Mouse (Mus musculus): ENCODE results near the gene Olfr638. TPM values are rescaled to one million over a fixed set of nuclear protein-coding genes. Genes with fewer than 3 reads are reported as not detected.

The Olfr638 gene
- not detected for polyA plus RNA-seq (2014; fragmentation: Illumina TruSeq; extraction: RNeasy Lipid Tissue Mini Kit (QIAGEN cat#74804); ENCODE audit: low read depth, low replicate concordance)

DNA sequence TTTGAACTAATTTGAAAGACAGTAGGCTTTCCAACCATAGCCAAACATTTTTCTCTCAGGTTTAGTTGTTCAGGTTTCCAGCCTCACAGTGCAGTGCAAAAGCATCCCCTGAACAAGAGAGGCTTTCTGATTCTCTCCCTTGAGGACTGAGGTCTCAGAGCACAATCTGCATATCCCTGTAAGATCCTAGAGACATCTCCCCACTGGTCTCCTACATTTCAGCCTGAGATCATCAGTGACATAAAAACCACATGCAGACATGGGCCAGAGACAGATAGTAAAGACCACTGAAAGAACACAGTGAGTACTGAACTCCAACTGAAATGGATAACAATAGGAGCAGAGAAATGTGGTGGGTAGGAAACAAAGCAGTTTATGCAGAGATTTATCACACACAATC lies at the start of gene Olfr638:
Gene Olfr638 (plus strand): TSS at position 301 of the 400 bp plus-strand sequence.

DNA sequence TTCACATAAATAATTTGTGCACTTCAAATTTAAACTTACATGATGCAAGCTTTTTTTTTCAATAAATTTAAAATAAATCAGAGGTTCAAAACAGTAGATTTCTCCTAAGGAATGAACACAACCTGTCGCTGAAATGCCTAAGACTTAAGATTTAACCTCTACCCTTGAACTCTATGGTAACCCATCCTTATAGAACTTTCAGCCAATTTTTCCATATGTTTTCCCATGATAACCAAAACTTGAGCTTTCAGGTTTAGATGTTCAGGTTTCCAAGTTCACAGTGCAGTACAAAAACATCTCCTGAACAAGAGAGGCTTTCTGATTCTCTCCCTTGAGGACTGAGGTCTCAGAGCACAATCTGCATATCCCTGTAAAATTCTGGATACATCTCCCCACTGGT lies 27.7 kb upstream of the Olfr638 start, which contains the start of gene Olfr635:
Gene Olfr635 (plus strand): TSS at position 301 of the 400 bp plus-strand sequence.

DNA sequence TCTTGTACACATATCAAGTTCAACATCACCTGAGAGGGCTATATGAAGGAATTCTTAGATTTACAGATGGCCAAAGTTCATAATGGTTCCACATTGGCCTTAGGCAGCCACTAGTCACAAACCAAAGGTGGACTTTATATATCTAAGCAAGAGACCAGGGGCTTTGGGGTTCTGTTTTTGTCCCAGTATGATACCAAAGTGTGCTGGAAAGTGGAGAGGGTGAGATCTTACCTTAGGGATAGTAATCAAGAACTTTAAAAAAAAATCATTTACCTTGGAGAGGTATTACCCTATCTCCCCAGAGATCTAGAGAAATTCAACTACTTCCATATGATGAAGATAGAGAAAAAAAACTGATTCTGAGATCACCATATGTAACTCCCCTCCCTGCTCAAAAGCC lies 18.7 kb downstream of the Olfr638 start, which contains the start of gene Olfr639:
Gene Olfr639 (minus strand): TSS at position 101 of the 400 bp plus-strand sequence.

GRCm38 (mm10) chr7:104025473-104025872 lies 26.9 kb downstream of the Olfr638 start, which contains the start of gene Olfr640:
TSS of gene Olfr640 (minus strand) at chr7:104025573.

GRCm38 (mm10) chr7:104035145-104035544 lies 36.6 kb downstream of the Olfr638 start, which contains the start of gene Olfr641:
TSS of gene Olfr641 (plus strand) at chr7:104035445.

DNA sequence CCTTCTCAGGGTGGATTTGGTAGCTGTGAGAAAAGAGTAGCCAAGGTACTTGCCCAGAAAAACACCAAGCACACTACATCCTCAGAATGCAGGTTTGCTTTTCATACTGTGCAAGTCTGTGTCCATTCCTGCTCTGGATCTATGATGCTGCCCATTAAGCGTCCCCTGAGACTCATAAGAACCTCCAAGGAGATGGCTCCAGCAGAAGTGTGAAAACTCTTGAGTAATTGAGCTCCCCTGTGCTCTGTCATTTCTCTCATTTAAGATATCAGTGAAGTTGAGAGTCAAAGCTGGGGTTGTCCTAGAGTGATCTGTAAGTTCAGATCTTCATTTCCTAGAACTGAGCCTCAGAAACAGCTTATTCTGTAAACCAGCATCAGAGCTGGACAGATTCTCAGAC lies 54.0 kb downstream of the Olfr638 start, which contains the start of gene Olfr642:
Gene Olfr642 (minus strand): TSS at position 101 of the 400 bp plus-strand sequence.

Other genes with a start within 250 kb of the Olfr638 start
- not detected for gene Olfr630, start 241.4 kb upstream of the Olfr638 start, polyA plus RNA-seq (2014; fragmentation: Illumina TruSeq; extraction: RNeasy Lipid Tissue Mini Kit (QIAGEN cat#74804); ENCODE audit: low read depth, low replicate concordance)
- not detected for gene Olfr69, start 227.2 kb upstream of the Olfr638 start, polyA plus RNA-seq (2014; fragmentation: Illumina TruSeq; extraction: RNeasy Lipid Tissue Mini Kit (QIAGEN cat#74804); ENCODE audit: low read depth, low replicate concordance)
- gene Olfr68, start 219.0 kb upstream of the Olfr638 start, polyA plus RNA-seq (2014; fragmentation: Illumina TruSeq; extraction: RNeasy Lipid Tissue Mini Kit (QIAGEN cat#74804); ENCODE audit: low read depth, low replicate concordance) = not detected
- gene Olfr67, start 206.9 kb upstream of the Olfr638 start, polyA plus RNA-seq (2014; fragmentation: Illumina TruSeq; extraction: RNeasy Lipid Tissue Mini Kit (QIAGEN cat#74804); ENCODE audit: low read depth, low replicate concordance) = not detected
- 7.8 TPM for gene Hbb-bt, start 184.8 kb upstream of the Olfr638 start, polyA plus RNA-seq (2014; fragmentation: Illumina TruSeq; extraction: RNeasy Lipid Tissue Mini Kit (QIAGEN cat#74804); ENCODE audit: low read depth, low replicate concordance)
- 111 TPM for gene Hbb-bs, start 170.7 kb upstream of the Olfr638 start, polyA plus RNA-seq (2014; fragmentation: Illumina TruSeq; extraction: RNeasy Lipid Tissue Mini Kit (QIAGEN cat#74804); ENCODE audit: low read depth, low replicate concordance)
- not detected for gene Hbb-bh2, start 158.2 kb upstream of the Olfr638 start, polyA plus RNA-seq (2014; fragmentation: Illumina TruSeq; extraction: RNeasy Lipid Tissue Mini Kit (QIAGEN cat#74804); ENCODE audit: low read depth, low replicate concordance)
- gene Hbb-bh1, start 155.6 kb upstream of the Olfr638 start, polyA plus RNA-seq (2014; fragmentation: Illumina TruSeq; extraction: RNeasy Lipid Tissue Mini Kit (QIAGEN cat#74804); ENCODE audit: low read depth, low replicate concordance) = not detected
- not detected for gene Hbb-y, start 145.5 kb upstream of the Olfr638 start, polyA plus RNA-seq (2014; fragmentation: Illumina TruSeq; extraction: RNeasy Lipid Tissue Mini Kit (QIAGEN cat#74804); ENCODE audit: low read depth, low replicate concordance)
- gene Olfr66, start 112.5 kb upstream of the Olfr638 start, polyA plus RNA-seq (2014; fragmentation: Illumina TruSeq; extraction: RNeasy Lipid Tissue Mini Kit (QIAGEN cat#74804); ENCODE audit: low read depth, low replicate concordance) = not detected
- gene Olfr64, start 104.3 kb upstream of the Olfr638 start, polyA plus RNA-seq (2014; fragmentation: Illumina TruSeq; extraction: RNeasy Lipid Tissue Mini Kit (QIAGEN cat#74804); ENCODE audit: low read depth, low replicate concordance) = not detected
- not detected for gene Olfr65, start 95.3 kb upstream of the Olfr638 start, polyA plus RNA-seq (2014; fragmentation: Illumina TruSeq; extraction: RNeasy Lipid Tissue Mini Kit (QIAGEN cat#74804); ENCODE audit: low read depth, low replicate concordance)
- not detected for gene Olfr631, start 69.9 kb upstream of the Olfr638 start, polyA plus RNA-seq (2014; fragmentation: Illumina TruSeq; extraction: RNeasy Lipid Tissue Mini Kit (QIAGEN cat#74804); ENCODE audit: low read depth, low replicate concordance)
- gene Olfr632, start 64.4 kb upstream of the Olfr638 start, polyA plus RNA-seq (2014; fragmentation: Illumina TruSeq; extraction: RNeasy Lipid Tissue Mini Kit (QIAGEN cat#74804); ENCODE audit: low read depth, low replicate concordance) = not detected
- not detected for gene Olfr633, start 54.3 kb upstream of the Olfr638 start, polyA plus RNA-seq (2014; fragmentation: Illumina TruSeq; extraction: RNeasy Lipid Tissue Mini Kit (QIAGEN cat#74804); ENCODE audit: low read depth, low replicate concordance)
- not detected for gene Olfr635, start 27.6 kb upstream of the Olfr638 start, polyA plus RNA-seq (2014; fragmentation: Illumina TruSeq; extraction: RNeasy Lipid Tissue Mini Kit (QIAGEN cat#74804); ENCODE audit: low read depth, low replicate concordance)
- gene Olfr639, start 18.6 kb downstream of the Olfr638 start, polyA plus RNA-seq (2014; fragmentation: Illumina TruSeq; extraction: RNeasy Lipid Tissue Mini Kit (QIAGEN cat#74804); ENCODE audit: low read depth, low replicate concordance) = not detected
- not detected for gene Olfr640, start 26.8 kb downstream of the Olfr638 start, polyA plus RNA-seq (2014; fragmentation: Illumina TruSeq; extraction: RNeasy Lipid Tissue Mini Kit (QIAGEN cat#74804); ENCODE audit: low read depth, low replicate concordance)
- gene Olfr641, start 36.7 kb downstream of the Olfr638 start, polyA plus RNA-seq (2014; fragmentation: Illumina TruSeq; extraction: RNeasy Lipid Tissue Mini Kit (QIAGEN cat#74804); ENCODE audit: low read depth, low replicate concordance) = not detected
- not detected for gene Olfr642, start 53.9 kb downstream of the Olfr638 start, polyA plus RNA-seq (2014; fragmentation: Illumina TruSeq; extraction: RNeasy Lipid Tissue Mini Kit (QIAGEN cat#74804); ENCODE audit: low read depth, low replicate concordance)
- not detected for gene 4930516K23Rik, start 62.7 kb downstream of the Olfr638 start, polyA plus RNA-seq (2014; fragmentation: Illumina TruSeq; extraction: RNeasy Lipid Tissue Mini Kit (QIAGEN cat#74804); ENCODE audit: low read depth, low replicate concordance)
- gene Olfr644, start 73.1 kb downstream of the Olfr638 start, polyA plus RNA-seq (2014; fragmentation: Illumina TruSeq; extraction: RNeasy Lipid Tissue Mini Kit (QIAGEN cat#74804); ENCODE audit: low read depth, low replicate concordance) = not detected
- not detected for gene Olfr645, start 86.7 kb downstream of the Olfr638 start, polyA plus RNA-seq (2014; fragmentation: Illumina TruSeq; extraction: RNeasy Lipid Tissue Mini Kit (QIAGEN cat#74804); ENCODE audit: low read depth, low replicate concordance)
- not detected for gene Olfr646, start 106.1 kb downstream of the Olfr638 start, polyA plus RNA-seq (2014; fragmentation: Illumina TruSeq; extraction: RNeasy Lipid Tissue Mini Kit (QIAGEN cat#74804); ENCODE audit: low read depth, low replicate concordance)
- not detected for gene Ubqln5, start 131.1 kb downstream of the Olfr638 start, polyA plus RNA-seq (2014; fragmentation: Illumina TruSeq; extraction: RNeasy Lipid Tissue Mini Kit (QIAGEN cat#74804); ENCODE audit: low read depth, low replicate concordance)
- gene Olfr643, start 138.7 kb downstream of the Olfr638 start, polyA plus RNA-seq (2014; fragmentation: Illumina TruSeq; extraction: RNeasy Lipid Tissue Mini Kit (QIAGEN cat#74804); ENCODE audit: low read depth, low replicate concordance) = not detected
- not detected for gene Ubqln3, start 144.5 kb downstream of the Olfr638 start, polyA plus RNA-seq (2014; fragmentation: Illumina TruSeq; extraction: RNeasy Lipid Tissue Mini Kit (QIAGEN cat#74804); ENCODE audit: low read depth, low replicate concordance)
- gene Ubqlnl, start 151.8 kb downstream of the Olfr638 start, polyA plus RNA-seq (2014; fragmentation: Illumina TruSeq; extraction: RNeasy Lipid Tissue Mini Kit (QIAGEN cat#74804); ENCODE audit: low read depth, low replicate concordance) = not detected
- not detected for gene Olfm5, start 166.1 kb downstream of the Olfr638 start, polyA plus RNA-seq (2014; fragmentation: Illumina TruSeq; extraction: RNeasy Lipid Tissue Mini Kit (QIAGEN cat#74804); ENCODE audit: low read depth, low replicate concordance)
- gene Olfr648, start 184.6 kb downstream of the Olfr638 start, polyA plus RNA-seq (2014; fragmentation: Illumina TruSeq; extraction: RNeasy Lipid Tissue Mini Kit (QIAGEN cat#74804); ENCODE audit: low read depth, low replicate concordance) = not detected
- not detected for gene Olfr649, start 197.2 kb downstream of the Olfr638 start, polyA plus RNA-seq (2014; fragmentation: Illumina TruSeq; extraction: RNeasy Lipid Tissue Mini Kit (QIAGEN cat#74804); ENCODE audit: low read depth, low replicate concordance)
- gene Trim6, start 220.0 kb downstream of the Olfr638 start, polyA plus RNA-seq (2014; fragmentation: Illumina TruSeq; extraction: RNeasy Lipid Tissue Mini Kit (QIAGEN cat#74804); ENCODE audit: low read depth, low replicate concordance) = 1.0 TPM
- 37.6 TPM for gene Trim34a, start 245.7 kb downstream of the Olfr638 start, polyA plus RNA-seq (2014; fragmentation: Illumina TruSeq; extraction: RNeasy Lipid Tissue Mini Kit (QIAGEN cat#74804); ENCODE audit: low read depth, low replicate concordance)